Mouse (Mus musculus) frontal cortex, postnatal 10 days (tissue): ENCODE data around the gene Egln3.
A peak's percentile ranks its signal among the peaks of the same experiment; 100 is the strongest.

Experiments
- DNase-seq, 2 experiments: peaks; one replicate each; pipeline ENCODE4 v3.0.0; 2022; ENCODE audit warnings: low spot score in 2 of 2, mixed read lengths in 1 of 2

Gene Egln3

DNA sequence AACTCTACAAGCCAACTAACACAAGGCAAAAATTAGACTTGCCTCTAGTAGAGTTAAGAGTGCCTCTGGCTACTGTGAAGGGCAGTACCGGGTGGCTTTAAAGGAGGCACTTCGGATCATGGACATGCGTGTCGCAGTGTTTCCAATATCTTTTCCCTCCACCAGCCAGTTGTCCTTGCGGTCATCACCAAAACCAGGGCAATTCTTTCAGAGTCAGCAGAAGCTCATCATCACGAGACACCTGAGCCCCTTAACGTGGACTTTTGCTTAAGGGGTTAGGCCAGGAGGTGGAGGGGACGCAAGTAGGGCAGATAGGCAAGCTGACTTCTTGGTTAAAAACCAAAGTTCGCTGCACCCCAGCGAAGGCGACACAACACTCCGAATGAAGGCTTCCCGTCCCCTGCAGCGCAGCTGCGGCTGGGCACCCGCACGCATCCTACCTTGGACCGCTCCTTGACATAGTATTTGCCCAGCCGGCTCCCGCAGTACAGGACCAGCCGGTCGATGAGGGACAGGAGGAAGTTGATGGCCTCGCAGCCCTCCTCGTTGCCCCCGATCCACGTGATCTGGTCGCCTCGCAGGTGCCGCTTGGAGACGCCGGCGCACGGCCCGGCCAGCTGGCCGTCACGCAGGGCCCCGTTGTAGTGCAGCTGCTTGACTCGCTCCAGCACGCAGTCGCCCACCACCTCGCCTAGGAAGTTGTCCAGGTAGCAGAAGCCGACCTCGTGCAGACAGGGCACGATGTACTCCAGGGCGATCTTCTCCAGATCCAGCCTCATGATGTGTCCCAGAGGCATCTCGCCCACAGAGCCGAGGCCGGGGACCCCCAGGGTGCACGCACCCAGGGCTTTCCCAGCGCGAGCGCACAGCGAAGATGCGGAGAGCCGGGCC, 650 bp downstream of the Egln3 start:
- peak; percentile 12 to 19 for DNase-seq

DNA sequence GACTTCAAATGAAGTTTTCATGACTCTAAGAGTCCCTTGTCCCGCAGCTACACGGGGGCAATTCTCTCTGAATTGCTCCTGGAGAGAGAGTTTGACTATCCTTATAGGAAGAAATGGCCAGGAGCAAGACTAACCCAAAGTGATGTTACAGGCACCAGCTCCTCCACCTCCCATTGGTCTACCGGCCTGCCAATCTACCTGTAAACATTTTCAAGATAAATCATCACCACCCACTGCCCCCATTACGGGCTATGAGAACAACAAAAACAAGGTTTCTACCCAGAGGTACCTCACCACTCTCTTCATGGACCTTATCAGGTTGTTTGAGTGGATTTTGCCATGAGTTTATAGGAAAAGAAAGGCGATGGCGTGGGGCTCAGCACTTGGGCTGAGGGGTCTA, 1.4 kb downstream of the Egln3 start:
- DNase-seq = no peak

DNA sequence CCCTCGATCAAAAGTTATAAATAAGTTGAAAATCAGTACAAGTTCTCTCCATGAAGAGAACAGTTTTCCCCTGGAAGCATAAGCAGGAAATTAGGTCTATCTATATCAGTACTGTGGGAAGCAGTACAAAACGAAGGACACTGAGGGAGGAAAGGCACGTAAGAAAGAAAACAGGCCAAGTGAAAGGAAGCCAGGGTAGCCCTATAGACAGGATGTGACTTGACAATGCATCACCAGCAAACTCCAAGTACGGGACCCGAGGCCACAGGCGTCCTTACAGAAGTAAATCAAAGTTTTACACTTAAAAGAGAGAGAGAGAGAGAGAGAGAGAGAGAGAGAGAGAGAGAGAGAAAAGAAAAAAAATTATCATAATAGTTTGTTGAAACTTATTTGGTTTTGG, 2.8 kb downstream of the Egln3 start:
- DNase-seq = no peak

DNA sequence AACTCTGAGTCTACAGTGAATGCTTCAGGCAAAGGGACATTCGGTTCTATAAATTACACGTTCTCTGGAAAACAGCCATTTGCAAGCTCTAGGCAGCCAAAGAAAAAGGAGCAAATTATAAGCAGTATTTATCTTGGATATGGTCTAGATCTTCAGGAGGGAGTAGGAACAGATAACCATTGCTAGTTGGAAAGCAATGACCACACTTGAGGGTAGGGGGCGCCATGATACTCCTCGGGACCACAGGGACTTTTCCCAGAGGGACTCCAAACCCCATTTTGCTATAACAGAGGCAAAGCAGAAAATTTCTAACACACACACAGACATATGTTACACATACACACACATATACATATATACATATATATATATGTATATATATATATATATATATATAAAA, 3.5 kb downstream of the Egln3 start:
- DNase-seq = no peak

DNA sequence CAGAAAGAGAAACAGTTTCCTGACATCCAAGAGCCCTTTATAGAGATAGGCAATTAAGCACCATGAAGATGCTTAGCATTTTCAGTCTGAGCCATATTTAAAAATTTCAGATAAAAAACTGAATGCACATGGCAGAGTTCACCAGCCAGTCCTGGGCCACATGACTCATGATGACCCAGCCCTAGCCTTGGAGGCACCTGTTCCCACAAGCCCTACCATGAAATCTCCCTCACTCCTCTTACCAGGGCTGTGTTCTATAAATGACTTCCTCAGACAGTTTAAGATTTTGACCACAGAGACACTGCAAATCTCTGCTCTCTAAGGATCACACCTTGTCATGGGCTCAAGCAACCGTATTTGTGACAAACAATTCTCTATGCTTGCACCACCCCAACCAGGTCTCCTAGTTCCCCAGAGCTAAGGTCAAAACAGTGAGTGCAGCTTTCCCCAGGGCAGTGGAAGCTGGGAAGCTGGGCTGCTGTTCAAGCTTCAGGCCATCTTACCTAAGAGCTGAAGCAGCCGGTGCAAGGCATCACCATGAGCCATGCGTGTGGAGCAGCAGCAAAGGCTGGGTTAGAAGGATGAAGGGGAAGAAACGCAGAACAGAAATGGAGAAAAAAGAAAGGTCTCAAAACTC, 5.3 kb downstream of the Egln3 start:
- DNase-seq = no peak

DNA sequence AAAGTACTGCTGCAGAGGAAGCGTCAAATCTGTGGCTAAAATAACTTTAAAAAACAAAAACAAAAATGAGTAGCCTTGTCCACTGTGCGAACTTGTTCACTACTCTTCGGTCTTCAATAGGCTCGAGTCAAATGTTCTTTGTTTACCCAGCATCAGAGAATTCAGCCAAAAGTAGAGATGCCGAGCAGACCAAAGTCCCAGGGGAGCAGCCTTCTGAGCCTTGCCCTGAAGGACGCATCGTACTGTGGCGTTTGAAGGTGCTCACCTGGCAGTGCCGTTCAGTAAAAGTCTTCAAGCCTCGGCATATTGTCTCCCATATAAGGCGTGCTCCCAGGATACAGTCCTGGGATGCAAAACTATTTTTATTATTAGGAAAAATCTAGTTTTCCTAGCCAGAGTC, 5.8 kb downstream of the Egln3 start:
- DNase-seq = no peak

DNA sequence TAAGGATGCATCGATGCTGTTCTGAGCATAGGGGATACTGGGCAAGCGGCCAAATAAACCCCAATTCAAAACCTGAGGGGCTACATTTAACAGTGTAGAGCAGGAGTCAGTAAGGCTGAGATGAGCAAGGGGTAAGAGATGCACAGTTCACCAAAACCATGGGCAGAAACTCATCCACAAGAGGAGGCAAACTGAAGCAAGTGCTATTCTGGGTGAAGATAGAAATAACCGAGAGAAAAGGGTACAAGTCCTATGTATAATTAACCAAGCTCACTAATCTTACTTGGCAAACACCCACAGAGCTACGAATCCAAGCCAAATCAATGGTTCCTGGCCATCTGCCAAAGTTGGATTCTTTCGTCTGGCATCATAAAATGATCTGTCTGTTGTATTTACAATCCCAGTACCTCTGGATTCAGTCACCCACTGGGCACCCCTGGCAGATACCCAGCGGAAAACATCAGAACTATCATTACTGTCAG, 6.3 kb downstream of the Egln3 start:
- peak in 1 of 2 experiments; percentile 21 for DNase-seq

DNA sequence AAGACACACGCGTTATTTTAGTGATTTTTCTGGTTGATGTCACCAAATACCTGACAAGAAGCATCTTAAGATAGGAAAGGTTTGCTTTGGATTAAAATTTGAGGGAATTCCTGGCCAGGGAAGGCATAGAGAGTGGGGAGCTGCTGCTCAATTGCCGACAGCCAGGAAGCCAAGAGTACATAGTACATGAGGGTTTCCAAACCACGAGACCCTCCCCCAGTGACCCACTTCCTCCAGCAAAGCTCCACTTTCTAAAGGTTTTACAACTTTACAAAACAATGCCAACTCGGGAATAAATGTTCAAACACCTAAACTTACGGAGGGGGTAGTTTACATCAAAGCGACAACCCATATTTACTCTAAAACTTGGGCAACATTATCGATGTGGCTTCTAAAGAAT, 6.8 kb downstream of the Egln3 start:
- no peak for DNase-seq

DNA sequence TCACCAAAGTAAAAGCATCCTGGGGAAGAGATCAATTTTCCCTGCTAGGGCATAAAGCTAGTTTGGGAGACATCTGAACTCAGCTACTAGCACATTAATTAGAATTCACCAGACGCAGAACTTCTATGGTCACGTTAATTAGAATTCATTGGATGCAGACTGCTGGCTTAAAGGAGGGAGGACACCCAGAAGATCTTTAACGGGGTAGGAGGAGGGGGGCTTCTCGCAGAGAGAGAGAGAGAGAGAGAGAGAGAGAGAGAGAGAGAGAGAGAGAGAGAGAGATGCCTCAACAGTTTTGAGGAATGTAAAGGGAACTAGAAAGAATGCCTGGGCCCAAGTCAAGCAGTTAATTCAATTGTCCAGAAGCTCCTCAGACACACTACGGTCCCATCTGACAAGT, 9.5 kb downstream of the Egln3 start:
- no peak for DNase-seq

DNA sequence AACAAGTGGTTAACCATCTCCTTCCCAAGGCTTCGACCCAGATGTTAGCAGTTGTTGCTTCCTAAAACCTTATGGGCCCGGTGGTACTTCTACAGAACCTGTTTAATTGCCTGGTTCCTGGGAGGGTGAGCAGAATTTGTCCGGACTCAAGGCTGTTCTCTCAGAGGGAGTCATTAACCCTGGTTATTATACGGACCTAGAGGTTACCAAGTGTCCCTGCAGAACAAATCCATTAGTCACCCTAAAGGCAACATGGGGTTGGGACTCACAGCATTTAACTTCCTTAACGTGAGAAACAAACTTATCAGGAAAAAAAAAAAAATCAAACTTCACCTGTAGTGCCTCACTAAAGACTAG, 11.4 kb downstream of the Egln3 start:
- no peak for DNase-seq

DNA sequence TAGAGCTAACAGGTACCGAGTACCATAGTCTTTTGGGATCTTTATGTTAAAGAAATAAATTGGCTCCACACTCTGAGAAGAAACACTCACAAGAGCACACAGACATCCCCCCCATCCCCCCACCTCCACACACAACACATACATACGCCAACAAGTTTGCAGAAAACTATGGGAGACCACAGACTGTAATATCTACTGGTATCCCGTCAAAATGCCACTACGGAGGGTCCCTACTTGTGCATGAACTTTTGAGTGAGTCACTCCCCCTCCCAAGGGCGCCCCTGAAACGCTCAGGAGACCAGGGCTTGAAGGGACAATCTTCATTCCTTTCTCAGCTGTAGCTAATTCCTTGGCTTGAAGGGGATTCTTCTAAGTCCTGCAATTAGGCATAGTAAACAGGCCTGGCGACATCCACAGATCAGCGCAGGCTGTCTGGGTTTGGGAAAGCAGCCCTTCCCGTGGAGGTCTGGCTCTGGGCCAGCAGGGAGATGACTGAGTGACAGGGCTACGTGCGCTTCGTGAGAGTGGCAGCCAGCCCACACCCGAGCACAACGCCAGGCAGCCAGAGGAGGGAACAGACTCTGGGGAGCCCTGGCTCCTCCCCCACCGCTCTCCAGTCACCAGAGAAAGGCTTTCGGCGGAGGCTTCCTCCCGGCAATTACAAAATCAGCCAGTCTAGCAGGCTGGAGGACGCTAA, 11.9 kb downstream of the Egln3 start:
- DNase-seq = peak; percentile 69 to 80

DNA sequence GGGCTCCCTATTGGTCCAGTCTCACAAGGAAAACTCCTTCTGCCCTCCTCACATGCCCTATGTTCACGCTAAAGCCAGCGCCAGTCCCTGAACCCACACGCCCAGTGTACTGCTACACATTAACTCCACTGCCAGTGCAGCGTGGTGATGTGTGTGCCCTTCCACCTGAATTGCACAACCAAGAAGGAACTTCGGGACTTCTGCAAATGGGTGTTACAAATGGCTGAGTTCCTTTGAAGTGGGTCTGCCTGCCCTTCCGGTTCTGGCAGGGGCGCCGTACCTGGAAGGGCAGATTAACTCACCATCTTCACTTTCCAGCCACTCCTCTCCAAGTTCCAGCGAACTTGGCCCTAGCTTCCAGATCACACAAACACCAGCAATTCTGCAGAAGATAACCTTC, 12.5 kb downstream of the Egln3 start:
- DNase-seq = no peak

DNA sequence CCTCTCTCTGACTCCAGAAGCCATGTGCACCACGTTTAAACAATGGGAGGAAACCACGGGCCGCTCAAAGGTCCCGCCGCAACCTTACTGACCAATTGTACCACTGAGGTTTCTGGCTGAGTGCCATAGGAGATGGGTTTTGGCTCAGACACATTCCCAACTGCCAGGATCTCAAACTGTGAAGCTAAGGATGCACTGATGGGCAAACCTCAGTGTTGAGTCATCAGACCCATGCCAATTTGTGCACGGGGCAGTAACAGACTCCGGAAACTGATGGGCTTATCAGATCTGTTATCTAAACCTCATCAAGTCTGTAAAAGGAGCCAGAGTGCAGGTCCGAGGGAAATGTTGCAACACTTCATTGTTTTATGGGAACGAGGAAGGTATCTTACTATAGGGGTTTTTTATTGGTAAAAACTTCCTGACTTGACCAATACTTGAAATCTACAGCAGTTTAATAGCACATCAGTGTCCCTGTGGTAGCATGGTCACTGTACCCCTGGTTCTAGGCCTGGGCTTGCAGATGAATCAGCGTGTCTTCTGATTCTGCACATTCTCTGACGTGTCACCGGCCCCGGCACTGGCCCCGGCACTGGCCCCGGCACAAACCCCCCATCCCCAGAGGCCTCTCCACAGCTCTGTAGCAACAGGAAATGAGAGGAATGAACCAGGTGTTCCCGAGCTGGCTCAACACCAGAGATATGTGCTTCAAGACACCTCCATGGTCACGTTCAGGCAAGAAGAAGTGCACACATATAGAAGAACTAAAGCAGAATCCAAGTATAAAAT, 15.7 kb downstream of the Egln3 start:
- no peak for DNase-seq

DNA sequence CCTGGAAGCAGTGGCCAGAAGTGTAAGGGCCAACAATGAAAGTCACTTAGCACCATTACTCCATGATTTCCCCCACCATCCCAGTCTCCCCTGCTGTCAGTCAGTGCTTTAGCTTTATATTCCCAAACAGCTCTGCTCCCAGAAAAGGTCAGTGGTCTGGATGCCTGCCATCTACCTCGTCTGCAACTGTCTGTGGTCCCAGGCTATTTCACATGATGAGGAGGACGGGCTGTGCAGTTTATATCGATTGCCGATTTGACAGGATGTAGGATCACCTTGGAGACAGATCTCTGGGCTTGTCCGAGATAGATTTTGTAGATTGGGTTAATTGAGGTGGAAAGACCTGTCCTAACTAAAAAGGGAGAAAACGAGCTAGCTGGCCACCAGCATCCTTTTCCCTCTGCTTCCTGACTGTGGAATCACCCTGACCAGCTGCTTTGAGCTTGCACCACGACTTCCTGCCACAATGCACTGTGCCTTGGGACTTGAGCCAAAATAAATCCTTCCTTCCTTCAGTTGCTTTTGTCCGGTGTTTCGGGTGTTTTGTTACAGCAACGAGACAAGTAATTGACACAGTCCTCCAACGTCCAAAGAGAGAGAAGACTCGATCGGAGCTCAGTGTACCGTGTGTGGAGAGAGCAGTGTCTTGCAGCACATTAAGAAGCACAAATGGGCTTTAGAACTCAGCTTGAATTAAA, 16.6 kb downstream of the Egln3 start:
- no peak for DNase-seq

DNA sequence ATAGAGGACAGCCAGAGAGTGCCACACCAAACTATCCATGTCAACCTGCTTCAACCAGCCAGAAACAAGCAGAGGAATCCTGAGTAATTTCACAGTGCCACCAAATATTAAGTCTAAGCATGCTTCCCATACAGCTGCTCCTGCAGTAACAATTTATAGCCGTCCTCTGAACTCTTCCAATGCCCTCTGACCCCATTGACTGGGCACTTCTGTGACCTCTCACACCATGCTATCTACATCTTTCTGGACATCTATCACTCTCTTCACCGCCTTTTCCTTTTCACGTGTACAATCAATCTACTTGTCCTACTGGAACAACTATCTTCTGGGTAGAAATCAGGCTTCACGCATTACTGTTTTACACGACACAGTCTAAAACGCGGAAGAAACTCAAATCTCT, 19.4 kb downstream of the Egln3 start:
- no peak for DNase-seq

DNA sequence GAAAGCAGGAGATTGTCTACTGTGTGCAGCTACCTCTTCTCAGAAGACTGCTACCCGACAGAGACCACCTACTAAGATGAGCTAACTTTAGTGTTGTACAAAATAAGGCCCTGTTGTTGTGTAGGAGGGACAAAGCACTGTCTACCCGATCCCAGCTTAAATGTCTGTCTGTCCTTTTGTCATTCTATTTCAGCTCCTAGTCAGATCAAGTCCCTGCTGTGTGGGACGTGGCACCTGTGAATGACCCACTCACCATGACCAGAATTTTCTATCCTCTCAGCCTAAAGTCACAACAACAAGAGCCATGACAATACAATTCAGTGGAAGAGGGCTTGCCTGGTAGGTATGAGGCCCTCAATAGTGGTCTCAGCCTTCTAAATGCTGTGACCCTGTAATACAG, 25.3 kb downstream of the Egln3 start:
- no peak for DNase-seq

DNA sequence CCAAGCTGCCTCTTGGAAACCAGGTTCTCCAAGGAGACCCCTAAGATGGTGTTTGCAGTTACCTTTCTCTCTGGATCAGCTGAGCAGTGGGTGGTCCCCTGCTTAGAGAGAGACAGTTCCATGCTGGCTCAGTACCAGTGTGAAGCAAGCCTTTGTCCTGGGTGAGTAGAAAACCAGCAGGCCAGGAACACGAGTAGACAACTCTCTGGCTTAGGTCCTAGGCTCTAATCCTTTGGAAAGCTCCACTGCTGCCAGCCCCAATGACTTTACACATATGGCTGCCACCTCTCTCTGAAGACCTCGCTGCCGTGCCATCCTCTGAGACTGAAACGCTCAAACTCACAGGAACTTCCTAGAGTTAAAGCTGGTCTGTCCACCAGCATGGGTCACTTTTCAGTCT, 34.9 kb downstream of the Egln3 start:
- no peak for DNase-seq

DNA sequence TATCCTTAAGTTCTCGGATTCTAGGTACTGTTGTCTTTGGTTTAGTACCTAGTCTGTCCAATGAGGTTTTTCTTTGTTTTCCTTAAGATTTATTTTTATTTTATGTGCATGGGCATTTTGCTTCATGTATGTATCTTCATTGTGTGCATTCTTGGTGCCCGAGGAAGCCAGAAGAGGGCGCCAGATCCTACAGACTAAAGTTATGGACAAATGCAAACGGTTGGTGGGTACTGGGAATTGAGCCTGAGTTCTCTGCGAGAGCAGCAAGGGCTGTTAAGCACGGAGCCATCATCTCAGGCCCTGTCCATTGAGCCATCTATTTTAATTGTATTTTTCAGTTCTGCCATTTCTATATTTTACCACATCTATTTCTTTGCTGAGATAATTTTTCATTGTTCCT, 35.9 kb downstream of the Egln3 start:
- DNase-seq = no peak

DNA sequence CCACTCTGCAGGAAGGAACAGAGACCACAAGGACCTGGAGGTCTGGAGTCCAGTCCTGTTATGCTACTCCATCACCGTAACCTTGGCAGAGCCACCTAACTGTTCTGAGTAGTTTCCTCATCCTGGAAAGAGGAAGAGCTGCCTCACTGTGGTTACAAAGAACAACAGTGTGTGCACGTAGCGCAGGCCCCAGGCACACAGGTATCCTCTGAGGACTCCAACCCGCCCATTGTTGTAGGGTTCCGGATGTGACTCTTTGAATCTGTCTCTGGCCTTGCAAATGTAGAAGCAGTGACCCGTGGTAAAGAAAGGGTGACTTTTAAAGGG, 39.0 kb downstream of the Egln3 start:
- DNase-seq = no peak

DNA sequence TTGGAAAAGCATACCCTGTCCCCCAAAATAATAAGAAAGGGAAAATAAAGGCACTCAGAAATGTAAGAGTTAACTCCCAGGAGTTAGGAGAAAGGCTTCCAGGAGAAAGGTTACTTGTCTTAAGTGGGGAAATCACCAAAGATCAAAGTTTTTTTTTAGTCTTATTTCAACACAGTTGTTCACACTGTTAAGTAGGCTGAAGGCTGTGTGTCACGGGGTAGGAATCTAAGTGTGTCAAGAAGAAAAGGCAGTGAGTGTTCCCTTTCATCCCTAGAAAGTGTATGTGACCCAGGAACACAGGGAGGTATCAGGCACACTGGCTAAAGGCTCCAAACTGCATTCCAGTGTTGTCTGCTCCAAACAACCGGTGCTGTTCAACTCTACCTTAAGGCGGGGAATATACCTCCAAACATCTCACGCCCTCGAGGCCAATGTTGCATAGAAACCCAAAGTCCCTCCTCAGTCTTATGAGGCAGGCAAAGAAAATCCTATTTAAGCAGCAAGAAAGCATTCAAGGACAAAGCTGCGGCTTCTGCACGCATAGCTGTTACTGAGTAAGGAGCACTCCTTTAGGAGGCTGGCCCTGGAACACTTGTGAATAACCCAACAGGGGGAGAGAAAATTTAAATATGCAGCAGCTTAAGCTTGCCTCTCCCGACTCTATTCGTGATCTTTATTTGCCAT, 39.5 kb downstream of the Egln3 start:
- no peak for DNase-seq

DNA sequence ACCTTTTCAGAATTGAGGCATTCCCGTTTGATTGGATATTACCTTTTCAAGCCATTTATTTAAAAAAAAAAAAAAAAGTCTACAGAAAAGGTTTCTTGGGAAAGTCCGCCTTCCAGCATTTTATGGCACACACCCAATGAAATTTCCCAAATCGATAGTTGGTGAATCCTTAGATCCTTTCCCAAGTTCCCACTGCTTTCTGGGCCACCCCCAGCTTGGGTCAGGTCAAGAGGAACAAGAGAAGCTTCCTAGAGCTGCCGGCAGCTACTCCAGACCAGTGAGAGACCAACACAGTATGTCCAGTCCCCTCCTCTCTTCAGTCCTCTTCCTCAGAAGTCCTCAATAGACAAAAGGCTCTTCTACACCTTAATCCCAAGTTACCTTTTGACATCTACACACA, 40.5 kb downstream of the Egln3 start:
- no peak for DNase-seq
